Mouse (Mus musculus): Measurements from ENCODE around the gene Smoc2. TPM values are rescaled to one million over a fixed set of nuclear protein-coding genes. Genes with fewer than 3 reads are reported as not detected.

Gene Smoc2
- total and polyA plus RNA-seq, 2 experiments from 2014 or later, result 4.5 to 5.2 TPM

DNA sequence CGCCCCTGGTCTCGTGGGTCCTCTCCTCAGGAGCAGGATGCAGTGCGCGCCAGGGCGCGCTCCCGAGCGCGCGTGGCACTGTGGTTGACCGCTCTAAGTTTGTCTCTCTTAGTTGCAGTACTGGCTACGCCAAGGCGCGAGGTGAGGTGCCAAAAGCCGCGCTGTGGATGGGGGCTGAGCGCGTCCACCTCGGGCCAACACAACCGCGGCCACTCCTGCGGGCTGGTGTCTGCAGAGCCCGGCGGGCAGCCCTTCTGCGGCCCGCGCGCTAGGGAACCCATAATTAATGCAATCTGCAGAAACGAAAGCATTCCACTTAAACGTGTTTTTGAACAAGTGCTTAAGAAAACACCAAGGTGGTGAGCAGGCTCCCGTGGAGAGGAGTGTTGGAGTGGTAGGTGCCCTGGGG, 1.1 kb downstream of the Smoc2 start:
- no peak for TF ChIP-seq CTCF (IDR thresholded peaks at IDR 0.05)
- DNase-seq (ENCODE audit: low spot score), result no peak
- peaks cover 61% of the 10 kb centered on the region for H3K27me3 ChIP-seq (ENCODE audit: insufficient read depth, low read length)

DNA sequence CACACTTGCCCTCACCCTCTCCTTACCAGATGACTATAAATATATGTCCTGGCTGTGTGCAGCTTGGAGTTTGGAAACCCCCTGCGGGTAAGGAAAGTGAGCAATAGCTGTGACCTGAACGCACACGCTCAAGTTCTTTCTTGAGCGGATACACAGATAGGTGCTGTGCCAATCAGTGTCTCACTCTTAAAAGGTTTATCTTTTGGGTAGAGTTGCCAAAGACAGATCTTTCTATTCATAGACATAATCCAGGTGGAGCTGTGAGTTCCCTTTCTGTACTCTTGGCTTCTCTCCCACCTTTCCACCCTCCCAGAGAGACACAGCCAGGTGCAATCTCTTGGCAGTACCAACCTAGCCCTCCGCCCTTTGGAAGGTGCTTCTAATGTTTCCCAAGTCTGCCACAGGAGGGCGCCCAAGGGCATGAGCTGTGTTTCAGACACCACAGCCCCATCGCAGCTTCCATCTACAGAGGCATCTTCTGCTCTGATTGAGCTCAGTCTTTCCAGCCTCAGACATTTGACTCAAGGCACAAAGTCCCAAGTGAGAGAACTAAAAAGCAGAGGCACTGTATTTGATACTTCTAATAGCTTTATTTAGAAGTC, 8.8 kb downstream of the Smoc2 start:
- Histone ChIP-seq H3K27ac (ENCODE audit: low read depth, low read length) (no peak overlapping the region), H3K36me3 (ENCODE audit: insufficient read depth, low read length) (no peaks in the 10 kb centered on the region), H3K4me1 (ENCODE audit: insufficient read depth, low read length) (no peaks in the 10 kb centered on the region), H3K4me2 (ENCODE audit: low read depth, low read length, poor library complexity, severe bottlenecking) (no peak overlapping the region), H3K9ac (replicated peaks; ENCODE audit: low read length, poor library complexity, severe bottlenecking) (no peak overlapping the region), H3K4me3 (ENCODE audit: low read depth, low read length) (no peak overlapping the region), H3K9me3 (ENCODE audit: low read length) (no peaks in the 10 kb centered on the region), H3K27me3 (ENCODE audit: insufficient read depth, low read length) (no peaks in the 10 kb centered on the region)
- DNase-seq (ENCODE audit: low spot score) (peak; percentile 87), ATAC-seq (ENCODE audit: low FRiP score) (peak; percentile 83)
- WGBS, result 45% methylated on average over 7 of the region's 7 CpGs
- TF ChIP-seq CTCF (IDR thresholded peaks at IDR 0.05), result peak; percentile 97

More for the DNA sequence above, 1.1 kb downstream of the Smoc2 start:
- peak overlapping the region; percentile 96 for H3K4me2 ChIP-seq (ENCODE audit: low read depth, low read length, poor library complexity, severe bottlenecking)
- H3K9me3 ChIP-seq (ENCODE audit: low read length), result no peaks in the 10 kb centered on the region
- under 1% methylated on average over 31 of the region's 31 CpGs for WGBS
- H3K4me3 ChIP-seq (ENCODE audit: low read depth, low read length), result peak overlapping the region; percentile 49
- H3K27ac ChIP-seq (ENCODE audit: low read depth, low read length), result no peak overlapping the region
- ATAC-seq (ENCODE audit: low FRiP score), result no peak
- peaks cover 9% of the 10 kb centered on the region; the same call in 1 of the 2 replicates for H3K4me1 ChIP-seq (ENCODE audit: insufficient read depth, low read length)
- no peak overlapping the region for H3K9ac ChIP-seq (replicated peaks; ENCODE audit: low read length, poor library complexity, severe bottlenecking)
- H3K36me3 ChIP-seq (ENCODE audit: insufficient read depth, low read length), result no peaks in the 10 kb centered on the region

DNA sequence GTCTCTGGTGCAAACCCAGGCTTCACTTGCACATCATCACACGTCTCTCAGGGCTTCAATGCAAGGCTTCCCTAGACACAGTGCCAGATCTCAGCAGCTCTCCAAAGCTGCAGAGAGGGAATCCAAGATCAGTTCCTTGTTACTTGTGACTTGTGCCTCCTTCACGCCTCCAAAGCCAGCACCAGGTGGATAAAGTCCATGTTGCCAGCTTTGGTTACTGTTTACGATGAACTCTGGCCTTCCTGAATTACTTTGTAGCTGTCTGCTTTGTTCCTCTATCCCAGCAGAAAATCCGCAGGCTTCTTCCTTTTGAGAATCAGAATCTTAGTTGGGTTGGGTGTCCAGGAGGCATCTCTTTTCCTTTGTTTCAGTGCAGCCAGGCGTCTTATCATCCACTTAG, 14.3 kb downstream of the Smoc2 start:
- Histone ChIP-seq H3K27me3 (ENCODE audit: insufficient read depth, low read length) (no peaks in the 10 kb centered on the region), H3K36me3 (ENCODE audit: insufficient read depth, low read length) (no peaks in the 10 kb centered on the region), H3K9me3 (ENCODE audit: low read length) (no peaks in the 10 kb centered on the region), H3K4me1 (ENCODE audit: insufficient read depth, low read length) (no peaks in the 10 kb centered on the region), H3K4me3 (ENCODE audit: low read depth, low read length) (no peak overlapping the region), H3K4me2 (ENCODE audit: low read depth, low read length, poor library complexity, severe bottlenecking) (no peak overlapping the region), H3K27ac (ENCODE audit: low read depth, low read length) (no peak overlapping the region), H3K9ac (replicated peaks; ENCODE audit: low read length, poor library complexity, severe bottlenecking) (no peak overlapping the region)
- ATAC-seq (ENCODE audit: low FRiP score) (no peak), DNase-seq (ENCODE audit: low spot score) (no peak)
- TF ChIP-seq CTCF (IDR thresholded peaks at IDR 0.05), result no peak
- WGBS, result 54% methylated on average over 5 of the region's 5 CpGs

DNA sequence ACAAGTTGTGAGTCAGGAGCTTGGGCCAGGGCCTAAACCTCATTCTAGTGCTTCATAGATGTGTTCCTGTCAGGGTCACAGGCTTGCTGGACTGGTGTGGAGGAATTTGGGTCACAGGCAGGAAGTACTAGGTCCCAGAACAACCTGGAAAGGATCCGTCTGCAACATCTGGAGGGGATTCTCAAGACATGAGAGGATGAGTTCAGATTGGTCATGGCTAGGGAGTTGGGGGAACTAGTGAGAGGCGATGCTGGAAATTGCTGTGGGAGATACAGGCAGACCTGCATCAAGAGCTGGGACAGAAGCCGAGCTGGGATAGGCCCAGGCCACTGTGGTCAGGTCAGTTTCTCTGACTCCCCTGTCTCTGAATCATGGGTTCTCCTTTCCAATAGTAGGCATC, 15.8 kb downstream of the Smoc2 start:
- no peak overlapping the region for H3K4me2 ChIP-seq (ENCODE audit: low read depth, low read length, poor library complexity, severe bottlenecking)
- no peaks in the 10 kb centered on the region for H3K9me3 ChIP-seq (ENCODE audit: low read length)
- no peak overlapping the region for H3K27ac ChIP-seq (ENCODE audit: low read depth, low read length)
- no peak overlapping the region for H3K4me3 ChIP-seq (ENCODE audit: low read depth, low read length)
- H3K9ac ChIP-seq (replicated peaks; ENCODE audit: low read length, poor library complexity, severe bottlenecking), result no peak overlapping the region
- TF ChIP-seq CTCF (IDR thresholded peaks at IDR 0.05), result no peak
- H3K36me3 ChIP-seq (ENCODE audit: insufficient read depth, low read length), result no peaks in the 10 kb centered on the region
- DNase-seq (ENCODE audit: low spot score) (no peak), ATAC-seq (ENCODE audit: low FRiP score) (no peak)
- H3K27me3 ChIP-seq (ENCODE audit: insufficient read depth, low read length), result no peaks in the 10 kb centered on the region
- whole genome bisulfite sequencing, result 92% methylated on average over 3 of the region's 3 CpGs
- H3K4me1 ChIP-seq (ENCODE audit: insufficient read depth, low read length), result no peaks in the 10 kb centered on the region

DNA sequence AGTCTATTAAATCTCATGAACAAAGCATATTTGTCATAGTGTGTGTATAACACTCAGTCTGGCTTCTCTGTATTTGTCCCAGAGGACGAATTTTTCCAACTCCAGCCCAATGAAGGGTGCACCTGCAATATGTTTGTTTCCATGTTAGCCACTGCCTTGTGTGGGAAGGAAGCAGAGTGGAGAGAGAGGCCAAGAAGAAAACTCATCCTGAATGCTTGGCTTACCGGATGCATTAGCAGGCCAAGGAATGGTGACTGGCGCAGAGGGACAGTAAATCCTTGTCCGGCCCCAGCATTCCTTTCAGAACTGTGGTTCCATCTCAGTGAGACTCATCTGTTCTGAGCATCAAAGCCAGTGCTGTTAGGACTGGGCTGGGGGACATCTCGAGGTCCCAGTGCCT, 21.1 kb downstream of the Smoc2 start:
- no peaks in the 10 kb centered on the region for H3K4me1 ChIP-seq (ENCODE audit: insufficient read depth, low read length)
- H3K36me3 ChIP-seq (ENCODE audit: insufficient read depth, low read length), result no peaks in the 10 kb centered on the region
- 85% methylated on average over 5 of the region's 5 CpGs for WGBS
- no peak overlapping the region for H3K4me3 ChIP-seq (ENCODE audit: low read depth, low read length)
- H3K27ac ChIP-seq (ENCODE audit: low read depth, low read length), result no peak overlapping the region
- no peaks in the 10 kb centered on the region for H3K9me3 ChIP-seq (ENCODE audit: low read length)
- no peak for TF ChIP-seq CTCF (IDR thresholded peaks at IDR 0.05)
- no peak overlapping the region for H3K9ac ChIP-seq (replicated peaks; ENCODE audit: low read length, poor library complexity, severe bottlenecking)
- ATAC-seq (ENCODE audit: low FRiP score) (no peak), DNase-seq (ENCODE audit: low spot score) (no peak)
- H3K27me3 ChIP-seq (ENCODE audit: insufficient read depth, low read length), result no peaks in the 10 kb centered on the region
- H3K4me2 ChIP-seq (ENCODE audit: low read depth, low read length, poor library complexity, severe bottlenecking), result no peak overlapping the region

DNA sequence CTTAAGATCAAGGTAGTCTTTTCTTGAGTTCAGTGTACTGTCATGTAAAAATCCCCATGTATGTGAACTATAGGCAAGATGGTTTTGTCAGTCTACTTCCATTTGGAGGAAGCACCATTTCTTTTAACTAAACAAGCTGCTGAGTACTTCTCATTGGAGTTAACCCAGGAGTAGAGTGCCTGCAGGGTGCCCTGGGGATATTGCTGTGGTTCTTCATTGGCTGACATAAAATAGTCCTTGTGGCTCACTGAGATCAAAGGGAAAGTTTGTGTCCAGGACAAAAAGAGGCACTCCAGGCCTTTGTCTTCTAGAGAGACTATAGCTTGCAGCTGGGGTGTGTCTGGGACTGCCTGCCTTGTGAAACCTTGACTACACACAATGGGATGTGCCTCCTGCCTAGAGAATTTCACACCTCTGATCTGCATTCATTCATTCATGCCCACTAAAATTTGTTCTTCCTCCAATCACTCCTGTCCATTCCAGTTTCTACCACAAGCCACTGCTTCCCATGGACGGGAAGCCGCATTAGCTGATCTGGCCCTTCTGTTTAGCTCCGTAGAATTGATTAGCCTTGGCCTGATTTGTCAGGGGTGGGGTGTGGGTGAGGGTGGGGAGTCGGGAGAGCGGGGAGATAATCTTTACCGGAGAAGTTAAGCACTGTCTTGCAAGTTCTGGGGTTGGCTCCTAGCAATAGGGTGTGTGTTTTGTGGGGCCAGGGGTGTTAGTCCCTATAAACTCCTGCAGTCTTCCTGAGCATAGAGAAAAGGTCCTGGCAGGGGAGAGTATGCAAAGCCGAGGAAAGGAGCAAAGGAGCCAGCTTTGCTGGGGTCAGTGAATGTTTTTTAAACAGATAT, 22.4 kb downstream of the Smoc2 start:
- Histone ChIP-seq H3K9ac (replicated peaks; ENCODE audit: low read length, poor library complexity, severe bottlenecking) (no peak overlapping the region), H3K27me3 (ENCODE audit: insufficient read depth, low read length) (no peaks in the 10 kb centered on the region), H3K4me1 (ENCODE audit: insufficient read depth, low read length) (no peaks in the 10 kb centered on the region), H3K4me2 (ENCODE audit: low read depth, low read length, poor library complexity, severe bottlenecking) (no peak overlapping the region), H3K27ac (ENCODE audit: low read depth, low read length) (no peak overlapping the region), H3K9me3 (ENCODE audit: low read length) (no peaks in the 10 kb centered on the region), H3K36me3 (ENCODE audit: insufficient read depth, low read length) (no peaks in the 10 kb centered on the region), H3K4me3 (ENCODE audit: low read depth, low read length) (no peak overlapping the region)
- no peak for TF ChIP-seq CTCF (IDR thresholded peaks at IDR 0.05)
- 20% methylated on average over 7 of the region's 7 CpGs for WGBS
- ATAC-seq (ENCODE audit: low FRiP score), result no peak
- DNase-seq (ENCODE audit: low spot score), result no peak
